Mouse (Mus musculus) midbrain, embryonic 10.5 days (tissue): ENCODE measurements at regions not wholly inside any gene's neighbourhood (a gene's known extent, or its start where the extent isn't known, plus 50 kb on each side); places are given as distances from the start of the nearest gene placed in this dataset.

Experiments used
- DNase-seq: peaks from one replicate; pipeline ENCODE4 v3.0.0-alpha.2; 2017; ENCODE audit warnings: low spot score
- H3K27ac ChIP-seq: fragments of 300-500 bp; sonication (generic); replicated peaks from 2 replicates; pipeline ENCODE4 v1.5.1; 2016; ENCODE audit warnings: mild to moderate bottlenecking
- H3K27me3 ChIP-seq: fragments of 300-500 bp; sonication (generic); 2 replicates; pipeline ENCODE4 v1.6.1; 2016; ENCODE audit warnings: low read depth, mild to moderate bottlenecking; ENCODE audit not compliant: poor library complexity, severe bottlenecking
- H3K36me3 ChIP-seq: fragments of 300-500 bp; sonication (generic); 2 replicates; pipeline ENCODE4 v1.6.1; 2016; ENCODE audit warnings: mild to moderate bottlenecking, moderate library complexity
- H3K4me1 ChIP-seq: fragments of 300-500 bp; sonication (generic); 2 replicates; pipeline ENCODE4 v1.6.1; 2016
- H3K4me3 ChIP-seq: fragments of 300-500 bp; sonication (generic); 2 replicates; pipeline ENCODE4 v1.5.1; 2016; ENCODE audit warnings: mild to moderate bottlenecking, moderate library complexity
- H3K9me3 ChIP-seq: fragments of 300-500 bp; sonication (generic); replicated peaks from 2 replicates; pipeline ENCODE4 v1.6.1; 2016; ENCODE audit warnings: mild to moderate bottlenecking
- WGBS: fragments of 180-500 bp; shearing (Covaris S2); methylation state at CpG from one replicate; pipeline ENCODE4 v1.1.7; 2016; 5-methylcytosine and 5-hydroxymethylcytosine counted together

- H3K4me3 ChIP-seq, result 0 out of 2 replicates have a peak overlapping the region, but pooled peaks have one; percentile 3
- H3K27me3 ChIP-seq, result no peaks in the 10 kb centered on the region
- no peaks in the 10 kb centered on the region for H3K36me3 ChIP-seq
- H3K9me3 ChIP-seq, result no peaks in the 10 kb centered on the region
- 24% methylated on average over 12 of the region's 12 CpGs for WGBS
- peaks cover 41% of the 10 kb centered on the region for H3K4me1 ChIP-seq
- H3K27ac ChIP-seq, result peak overlapping the region; percentile 68
- DNase-seq, result peak; percentile 34
Observed at GRCm38 (mm10) chr13:28697796-28698678, 255.5 kb downstream of the Sox4 start.

- H3K36me3 ChIP-seq, result no peaks in the 10 kb centered on the region
- H3K27me3 ChIP-seq, result no peaks in the 10 kb centered on the region
- no peaks in the 10 kb centered on the region for H3K9me3 ChIP-seq
- 72% methylated on average over 4 of the region's 4 CpGs for WGBS
- no peak for DNase-seq
- H3K27ac ChIP-seq, result no peak overlapping the region
- no peak overlapping the region for H3K4me3 ChIP-seq
- peaks cover 33% of the 10 kb centered on the region for H3K4me1 ChIP-seq
Observed at GRCm38 (mm10) chr13:28693078-28693477, 260.4 kb downstream of the Sox4 start.

DNA sequence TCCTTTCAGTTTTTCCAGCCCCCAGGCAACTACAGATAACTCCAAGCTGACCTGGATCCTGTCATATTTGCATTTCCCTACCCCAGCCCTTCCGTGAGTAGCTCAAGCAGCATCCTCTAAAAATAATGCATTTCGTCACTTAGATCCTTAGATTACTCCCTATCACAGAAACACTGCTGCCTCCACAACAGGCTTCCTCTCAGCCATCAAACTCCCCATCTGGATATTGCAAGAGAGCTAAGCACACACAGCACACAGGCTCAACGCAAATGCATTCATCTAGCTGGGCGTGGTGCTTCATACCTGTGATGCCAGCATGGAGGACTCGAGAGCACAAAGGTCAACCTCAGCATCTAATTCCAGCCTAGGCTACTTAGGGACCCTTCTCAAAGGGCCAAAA, 260.9 kb downstream of the Sox4 start:
- Histone ChIP-seq H3K36me3 (0 out of 2 replicates have a peak, but pooled peaks cover 3% of the 10 kb centered on the region), H3K9me3 (no peaks in the 10 kb centered on the region), H3K4me1 (peaks cover 28% of the 10 kb centered on the region), H3K27ac (no peak overlapping the region; the same call in 1 of the 2 replicates), H3K27me3 (no peaks in the 10 kb centered on the region), H3K4me3 (no peak overlapping the region)
- 74% methylated on average over 5 of the region's 5 CpGs for WGBS
- DNase-seq, result no peak

- H3K4me3 ChIP-seq, result no peak overlapping the region
- H3K27ac ChIP-seq, result no peak overlapping the region
- H3K36me3 ChIP-seq, result 0 out of 2 replicates have a peak, but pooled peaks cover 7% of the 10 kb centered on the region
- H3K9me3 ChIP-seq, result no peaks in the 10 kb centered on the region
- peaks cover 20% of the 10 kb centered on the region for H3K4me1 ChIP-seq
- DNase-seq, result no peak
- 86% methylated on average over 5 of the region's 5 CpGs for WGBS
- no peaks in the 10 kb centered on the region for H3K27me3 ChIP-seq
Observed at GRCm38 (mm10) chr13:28690511-28691160, 262.9 kb downstream of the Sox4 start.

DNA sequence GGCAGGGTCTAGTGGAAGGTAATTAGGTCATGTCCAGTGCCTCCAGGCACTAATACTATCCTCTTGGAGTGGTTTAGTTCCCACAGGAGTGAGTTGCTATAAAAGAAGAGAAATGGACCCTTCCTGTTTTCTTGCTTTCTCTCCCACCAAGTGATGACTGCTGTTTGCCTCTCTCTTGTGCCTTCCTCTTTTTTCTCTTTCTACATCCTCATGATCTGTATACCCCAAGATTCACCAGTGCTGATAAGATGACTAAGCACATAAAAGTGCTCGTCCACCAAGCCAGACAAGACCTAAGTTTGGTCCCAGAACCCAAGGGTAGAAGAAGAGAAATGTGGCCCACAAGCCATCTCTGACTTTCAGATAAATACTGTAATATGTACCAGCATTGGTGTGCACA, 265.7 kb downstream of the Sox4 start:
- WGBS, result 79% methylated on average over 1 of the region's 1 CpGs
- no peak for DNase-seq
- Histone ChIP-seq H3K36me3 (0 out of 2 replicates have a peak, but pooled peaks cover 7% of the 10 kb centered on the region), H3K4me3 (no peak overlapping the region), H3K27ac (no peak overlapping the region), H3K4me1 (peaks cover 11% of the 10 kb centered on the region), H3K27me3 (no peaks in the 10 kb centered on the region), H3K9me3 (no peaks in the 10 kb centered on the region)

DNA sequence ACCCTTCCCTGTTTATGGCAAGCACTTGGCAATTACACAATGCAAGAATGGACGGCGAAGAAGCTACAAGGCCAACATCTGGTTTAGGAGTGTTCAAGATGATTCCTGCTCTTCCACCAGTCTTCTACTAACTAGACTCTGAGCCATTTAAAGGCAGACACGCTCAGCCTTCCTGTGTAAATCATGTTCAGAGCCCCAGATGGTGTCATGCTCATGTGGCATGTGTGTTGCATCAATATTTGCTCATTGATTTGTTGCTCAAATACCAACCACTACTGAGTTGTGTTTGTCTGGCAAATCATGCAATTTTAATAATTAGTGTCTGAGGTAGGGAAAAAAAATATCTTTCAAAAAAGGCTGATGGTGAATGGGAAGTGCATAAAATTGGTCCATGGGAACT, 269.2 kb downstream of the Sox4 start:
- Histone ChIP-seq H3K27me3 (no peaks in the 10 kb centered on the region), H3K36me3 (0 out of 2 replicates have a peak, but pooled peaks cover 7% of the 10 kb centered on the region), H3K4me3 (no peak overlapping the region), H3K4me1 (peaks cover 11% of the 10 kb centered on the region), H3K27ac (no peak overlapping the region), H3K9me3 (no peaks in the 10 kb centered on the region)
- DNase-seq, result no peak
- 96% methylated on average over 3 of the region's 3 CpGs for WGBS

DNA sequence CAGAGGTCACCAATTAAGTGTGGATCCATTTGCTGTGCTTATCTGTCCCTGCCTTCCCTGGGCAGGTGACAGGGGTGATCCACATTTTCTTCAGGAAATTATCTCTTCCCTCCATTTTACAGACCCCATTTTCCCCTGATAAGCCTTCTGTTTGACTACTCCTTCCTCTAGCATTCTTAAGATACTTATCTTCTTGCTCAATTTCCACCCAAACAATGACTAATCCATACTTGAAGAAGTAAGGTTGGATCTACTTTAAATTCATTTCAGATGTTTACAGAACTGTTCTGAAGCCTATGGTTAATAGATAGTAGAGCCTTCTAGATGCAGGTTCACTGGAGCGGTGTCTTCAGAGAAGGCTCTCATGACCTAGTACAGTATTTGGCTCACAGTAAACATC, 273.2 kb downstream of the Sox4 start:
- 76% methylated on average over 1 of the region's 1 CpGs for WGBS

GRCm38 (mm10) chr13:28673622-28674021, 279.9 kb downstream of the Sox4 start:
- peaks cover 4% of the 10 kb centered on the region; the same call in 1 of the 2 replicates for H3K36me3 ChIP-seq
- H3K4me1 ChIP-seq, result peaks cover 23% of the 10 kb centered on the region
- no peak overlapping the region for H3K4me3 ChIP-seq
- no peak for DNase-seq
- 91% methylated on average over 3 of the region's 3 CpGs for WGBS
- no peaks in the 10 kb centered on the region for H3K27me3 ChIP-seq
- no peak overlapping the region for H3K27ac ChIP-seq
- no peaks in the 10 kb centered on the region for H3K9me3 ChIP-seq

More for the DNA sequence above, 273.2 kb downstream of the Sox4 start:
- no peaks in the 10 kb centered on the region for H3K36me3 ChIP-seq
- no peak overlapping the region for H3K4me3 ChIP-seq
- peaks cover 11% of the 10 kb centered on the region for H3K4me1 ChIP-seq
- no peak for DNase-seq
- no peak overlapping the region for H3K27ac ChIP-seq
- no peaks in the 10 kb centered on the region for H3K27me3 ChIP-seq
- no peaks in the 10 kb centered on the region for H3K9me3 ChIP-seq

GRCm38 (mm10) chr13:28671543-28671942, 282.0 kb downstream of the Sox4 start:
- Histone ChIP-seq H3K9me3 (no peaks in the 10 kb centered on the region), H3K4me1 (peaks cover 39% of the 10 kb centered on the region), H3K36me3 (peaks cover 22% of the 10 kb centered on the region), H3K27ac (peak overlapping the region; percentile 33; the same call in 1 of the 2 replicates), H3K27me3 (no peaks in the 10 kb centered on the region), H3K4me3 (no peak overlapping the region)
- 64% methylated on average over 11 of the region's 11 CpGs for WGBS
- no peak for DNase-seq

DNA sequence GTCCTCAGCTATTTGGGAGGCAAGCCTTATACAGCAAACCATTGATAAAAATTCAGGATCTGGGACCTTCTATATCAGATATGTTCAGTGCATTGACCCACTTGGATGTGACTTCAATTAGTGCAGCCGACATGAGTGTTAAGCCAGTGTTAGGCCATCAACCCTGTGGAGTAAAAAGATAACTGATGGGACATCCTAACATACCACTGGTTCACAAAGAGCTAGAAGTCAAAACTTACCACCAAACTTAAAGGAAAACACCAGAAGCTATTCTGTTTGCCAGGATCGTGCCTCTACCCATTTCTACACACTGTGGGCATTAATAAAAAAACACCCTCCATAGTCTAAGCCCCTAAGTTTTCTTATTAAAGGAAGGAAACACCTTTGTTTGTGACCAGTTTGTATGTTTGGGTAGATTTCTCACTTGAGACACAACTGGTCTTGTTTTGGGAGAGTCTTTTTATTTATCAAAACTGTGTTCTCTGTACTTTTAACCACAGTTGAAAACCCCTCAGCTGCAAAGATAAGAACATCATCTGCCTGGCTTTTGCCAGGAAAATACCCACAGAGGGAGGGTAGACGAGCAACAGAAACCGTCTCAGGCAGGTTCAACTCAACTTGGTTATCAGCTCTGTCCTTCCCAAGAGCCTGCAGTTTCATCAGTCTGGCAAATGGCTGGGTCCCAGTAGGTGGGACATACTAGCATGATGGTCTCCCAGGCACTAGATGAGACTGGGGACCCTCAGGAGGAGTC, 283.5 kb downstream of the Sox4 start:
- WGBS, result 88% methylated on average over 4 of the region's 4 CpGs

DNA sequence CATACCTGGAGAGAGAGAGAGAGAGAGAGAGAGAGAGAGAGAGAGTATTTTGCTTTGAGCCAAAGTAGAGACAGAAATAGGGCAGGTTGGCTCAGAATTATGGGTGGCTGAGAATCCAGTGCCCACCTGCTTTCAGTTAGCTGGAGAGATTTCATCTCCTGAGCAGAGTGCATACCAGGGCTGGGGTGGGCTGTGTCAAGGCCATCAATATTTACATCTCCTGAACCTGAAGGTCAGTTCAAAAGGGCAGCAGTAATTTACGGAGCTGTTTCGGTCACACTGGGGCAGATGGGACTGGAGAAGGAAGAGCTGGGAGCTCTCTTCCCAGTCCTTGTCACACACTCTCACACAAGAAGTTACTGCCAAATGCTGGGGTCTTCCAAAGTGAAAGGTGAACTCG, 286.7 kb downstream of the Sox4 start:
- H3K9me3 ChIP-seq, result no peaks in the 10 kb centered on the region
- peaks cover 65% of the 10 kb centered on the region for H3K4me1 ChIP-seq
- no peak overlapping the region for H3K4me3 ChIP-seq
- H3K27ac ChIP-seq, result no peak overlapping the region
- no peaks in the 10 kb centered on the region for H3K27me3 ChIP-seq
- no peak for DNase-seq
- 66% methylated on average over 3 of the region's 3 CpGs for WGBS
- peaks cover 26% of the 10 kb centered on the region for H3K36me3 ChIP-seq

More for the DNA sequence above, 283.5 kb downstream of the Sox4 start:
- Histone ChIP-seq H3K4me1 (peaks cover 49% of the 10 kb centered on the region), H3K4me3 (no peak overlapping the region), H3K36me3 (peaks cover 22% of the 10 kb centered on the region), H3K27ac (no peak overlapping the region), H3K27me3 (no peaks in the 10 kb centered on the region), H3K9me3 (no peaks in the 10 kb centered on the region)
- no peak for DNase-seq

GRCm38 (mm10) chr13:28665150-28665549, 288.4 kb downstream of the Sox4 start:
- no peaks in the 10 kb centered on the region for H3K27me3 ChIP-seq
- DNase-seq, result no peak
- WGBS, result 73% methylated on average over 5 of the region's 5 CpGs
- no peaks in the 10 kb centered on the region for H3K9me3 ChIP-seq
- no peak overlapping the region; the same call in 1 of the 2 replicates for H3K27ac ChIP-seq
- no peak overlapping the region for H3K4me3 ChIP-seq
- peaks cover 30% of the 10 kb centered on the region for H3K36me3 ChIP-seq
- peaks cover 54% of the 10 kb centered on the region for H3K4me1 ChIP-seq
